Mouse (Mus musculus) C2C12 (cell line): Measurements from ENCODE around the gene Usp4.

ENCODE experiments used
- CEBPB ChIP-seq: IDR thresholded peaks from one replicate; pipeline ENCODE4 v1.6.1; 2011; ENCODE audit warnings: low read depth, mild to moderate bottlenecking, control low read depth, moderate library complexity
- CTCF ChIP-seq: IDR thresholded peaks from one replicate; pipeline ENCODE4 v1.5.1; 2011; ENCODE audit not compliant: control insufficient read depth, insufficient read depth, insufficient read length
- MYOD1 ChIP-seq: IDR thresholded peaks from one replicate; pipeline ENCODE4 v1.6.1; 2011; ENCODE audit warnings: low read depth; ENCODE audit not compliant: control insufficient read depth, insufficient read length

DNA sequence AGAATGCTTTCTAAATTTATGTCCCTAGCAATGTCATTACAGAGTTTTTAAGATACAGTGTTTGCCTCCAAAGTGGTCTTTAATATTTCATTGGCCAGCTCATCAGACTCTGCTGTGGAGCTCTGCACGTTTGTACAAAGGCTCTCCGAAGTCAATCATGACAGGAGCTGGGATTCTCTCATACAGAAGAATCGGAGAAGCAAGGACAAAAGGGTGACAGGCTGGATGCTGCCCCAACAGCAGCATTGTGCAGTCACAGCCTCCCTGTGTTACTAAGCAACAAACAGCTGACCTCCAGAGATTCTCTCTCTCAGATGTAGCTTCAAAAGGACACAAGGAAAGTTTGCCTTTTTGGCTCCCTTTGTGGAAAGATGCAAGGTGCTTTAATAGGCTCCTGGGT lies 88.5 kb downstream of the Usp4 start, which contains the start of gene BC048562:
- no peak for TF ChIP-seq CTCF
- no peak for TF ChIP-seq CEBPB
- no peak for TF ChIP-seq MYOD1
